Mouse (Mus musculus) C2C12 (cell line): ENCODE data around the gene Ppp5c.

Source experiments
- CEBPB ChIP-seq: IDR thresholded peaks from one replicate; pipeline ENCODE4 v1.6.1; 2011; ENCODE audit warnings: low read depth, mild to moderate bottlenecking, control low read depth, moderate library complexity
- CTCF ChIP-seq: IDR thresholded peaks from one replicate; pipeline ENCODE4 v1.5.1; 2011; ENCODE audit not compliant: control insufficient read depth, insufficient read depth, insufficient read length
- FOSL1 ChIP-seq: IDR thresholded peaks from one replicate; pipeline ENCODE4 v1.8.0; 2011; ENCODE audit warnings: mild to moderate bottlenecking, low read length; ENCODE audit not compliant: poor library complexity, insufficient read depth, severe bottlenecking
- MAX ChIP-seq: IDR thresholded peaks from one replicate; pipeline ENCODE4 v1.6.1; 2011; ENCODE audit warnings: mild to moderate bottlenecking, control low read depth
- MYOD1 ChIP-seq: IDR thresholded peaks from one replicate; pipeline ENCODE4 v1.6.1; 2011; ENCODE audit warnings: low read depth; ENCODE audit not compliant: control insufficient read depth, insufficient read length
- MYOG ChIP-seq: IDR thresholded peaks from one replicate; pipeline ENCODE4 v1.6.1; 2011; ENCODE audit not compliant: control insufficient read depth, insufficient read length; ENCODE audit errors: extremely low read depth
- USF1 ChIP-seq: IDR thresholded peaks from one replicate; pipeline ENCODE4 v1.6.1; 2011; ENCODE audit warnings: low read depth, mild to moderate bottlenecking, control low read depth, moderate library complexity

- TF ChIP-seq CTCF (no peak), USF1 (no peak), MYOD1 (no peak), MAX (no peak), CEBPB (no peak), MYOG (no peak), FOSL1 (no peak)
These were observed 71.1 kb downstream of the Ppp5c start for GRCm38 (mm10) chr7:16956410-16957265.
